Mouse (Mus musculus): ENCODE measurements around the gene Efcab2. TPM values are rescaled to one million over a fixed set of nuclear protein-coding genes. Genes with fewer than 3 reads are reported as not detected.
A peak's percentile ranks its signal among the peaks of the same experiment; 100 is the strongest.

The Efcab2 gene
- polyA plus RNA-seq, 1 experiment from 2014 or later = 10.7 TPM

DNA sequence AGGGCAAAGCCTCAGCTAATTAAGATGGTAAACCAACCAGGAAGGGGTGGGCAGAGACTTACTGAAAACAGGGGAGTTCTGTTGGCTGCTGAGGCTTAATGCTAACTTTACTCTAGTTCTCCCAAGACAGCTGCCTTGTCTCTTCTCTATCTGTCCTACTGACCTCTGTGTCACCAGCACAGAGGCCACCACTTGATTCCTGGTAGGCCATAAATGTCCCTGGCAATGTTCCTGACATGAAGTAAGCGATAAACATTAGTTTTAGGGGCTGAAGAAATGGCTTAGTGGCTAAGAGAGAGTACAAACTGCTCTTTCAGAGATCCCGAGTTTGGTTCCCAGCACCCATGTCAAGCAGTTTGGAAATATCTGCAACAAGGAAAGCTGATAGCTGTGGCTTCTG, 29.0 kb upstream of the Efcab2 start:
- Histone ChIP-seq H3K9ac (replicated peaks) (no peak overlapping the region), H3K27ac (replicated peaks) (no peak overlapping the region), H3K27me3 (replicated peaks) (no peaks in the 10 kb centered on the region), H3K9me3 (replicated peaks) (no peaks in the 10 kb centered on the region), H3K36me3 (no peaks in the 10 kb centered on the region), H3K4me1 (no peaks in the 10 kb centered on the region), H3K4me3 (replicated peaks) (no peak overlapping the region), H3K4me2 (no peak overlapping the region)
- WGBS = 85% methylated on average over 2 of the region's 2 CpGs
- ATAC-seq (ENCODE audit: low FRiP score) = no peak

- Histone ChIP-seq H3K4me3 (replicated peaks) (no peak overlapping the region), H3K27me3 (replicated peaks) (no peaks in the 10 kb centered on the region), H3K36me3 (no peaks in the 10 kb centered on the region), H3K27ac (replicated peaks) (no peak overlapping the region), H3K4me1 (no peaks in the 10 kb centered on the region), H3K9ac (replicated peaks) (no peak overlapping the region), H3K9me3 (replicated peaks) (no peaks in the 10 kb centered on the region), H3K4me2 (no peak overlapping the region)
- ATAC-seq (ENCODE audit: low FRiP score) = no peak
- WGBS = 86% methylated on average over 3 of the region's 3 CpGs
Measured at GRCm38 (mm10) chr1:178378115-178378514, 27.8 kb upstream of the Efcab2 start.

GRCm38 (mm10) chr1:178379224-178379623, 26.7 kb upstream of the Efcab2 start:
- no peak for ATAC-seq (ENCODE audit: low FRiP score)
- no peak overlapping the region for H3K9ac ChIP-seq (replicated peaks)
- H3K4me2 ChIP-seq = no peak overlapping the region
- WGBS = 86% methylated on average over 1 of the region's 1 CpGs
- no peak overlapping the region for H3K27ac ChIP-seq (replicated peaks)
- H3K4me1 ChIP-seq = no peaks in the 10 kb centered on the region
- no peaks in the 10 kb centered on the region for H3K9me3 ChIP-seq (replicated peaks)
- no peak overlapping the region for H3K4me3 ChIP-seq (replicated peaks)
- no peaks in the 10 kb centered on the region for H3K36me3 ChIP-seq
- no peaks in the 10 kb centered on the region for H3K27me3 ChIP-seq (replicated peaks)

- H3K27ac ChIP-seq (replicated peaks) = no peak overlapping the region
- H3K4me1 ChIP-seq = no peaks in the 10 kb centered on the region
- H3K4me3 ChIP-seq (replicated peaks) = no peak overlapping the region
- no peak for ATAC-seq (ENCODE audit: low FRiP score)
- no peaks in the 10 kb centered on the region for H3K9me3 ChIP-seq (replicated peaks)
- no peak overlapping the region for H3K9ac ChIP-seq (replicated peaks)
- H3K27me3 ChIP-seq (replicated peaks) = no peaks in the 10 kb centered on the region
- no peaks in the 10 kb centered on the region for H3K36me3 ChIP-seq
- H3K4me2 ChIP-seq = no peak overlapping the region
Measured at GRCm38 (mm10) chr1:178382165-178382564, 23.7 kb upstream of the Efcab2 start.

DNA sequence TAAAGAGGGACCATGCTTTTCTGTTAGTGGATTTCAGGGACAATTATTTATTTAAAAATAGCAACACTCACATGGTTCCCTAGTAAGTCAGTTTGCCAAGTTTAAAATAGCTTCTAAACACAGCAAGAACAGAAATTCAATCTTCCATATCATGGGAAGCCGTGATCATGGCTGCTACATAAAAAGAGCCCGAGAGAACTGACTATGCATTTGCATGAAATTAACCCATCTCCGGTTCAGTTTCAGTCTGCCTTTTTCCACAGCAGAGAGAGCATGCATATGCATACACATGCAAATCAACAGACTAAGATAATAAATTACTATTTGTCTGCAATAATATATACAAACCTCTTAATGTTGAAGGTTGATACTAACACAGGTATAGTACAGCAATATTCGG, 17.1 kb upstream of the Efcab2 start:
- Histone ChIP-seq H3K4me3 (replicated peaks) (no peak overlapping the region), H3K27me3 (replicated peaks) (no peaks in the 10 kb centered on the region), H3K4me1 (no peaks in the 10 kb centered on the region), H3K9ac (replicated peaks) (no peak overlapping the region), H3K36me3 (no peaks in the 10 kb centered on the region), H3K27ac (replicated peaks) (no peak overlapping the region), H3K4me2 (no peak overlapping the region), H3K9me3 (replicated peaks) (no peaks in the 10 kb centered on the region)
- no peak for ATAC-seq (ENCODE audit: low FRiP score)
- whole genome bisulfite sequencing = 58% methylated on average over 4 of the region's 4 CpGs

- H3K4me2 ChIP-seq = no peak overlapping the region
- H3K9me3 ChIP-seq (replicated peaks) = no peaks in the 10 kb centered on the region
- H3K4me1 ChIP-seq = no peaks in the 10 kb centered on the region
- no peak overlapping the region for H3K9ac ChIP-seq (replicated peaks)
- ATAC-seq (ENCODE audit: low FRiP score) = no peak
- no peak overlapping the region for H3K27ac ChIP-seq (replicated peaks)
- no peaks in the 10 kb centered on the region for H3K27me3 ChIP-seq (replicated peaks)
- H3K36me3 ChIP-seq = no peaks in the 10 kb centered on the region
- WGBS = 54% methylated on average over 2 of the region's 2 CpGs
- no peak overlapping the region for H3K4me3 ChIP-seq (replicated peaks)
Measured at GRCm38 (mm10) chr1:178389401-178389800, 16.5 kb upstream of the Efcab2 start.

GRCm38 (mm10) chr1:178392970-178393369, 12.9 kb upstream of the Efcab2 start:
- Histone ChIP-seq H3K9me3 (replicated peaks) (no peaks in the 10 kb centered on the region), H3K9ac (replicated peaks) (no peak overlapping the region), H3K4me2 (no peak overlapping the region), H3K27ac (replicated peaks) (no peak overlapping the region), H3K4me1 (no peaks in the 10 kb centered on the region), H3K4me3 (replicated peaks) (no peak overlapping the region), H3K36me3 (no peaks in the 10 kb centered on the region), H3K27me3 (replicated peaks) (no peaks in the 10 kb centered on the region)
- no peak for ATAC-seq (ENCODE audit: low FRiP score)
- 80% methylated on average over 5 of the region's 5 CpGs for WGBS

GRCm38 (mm10) chr1:178395091-178395490, 10.8 kb upstream of the Efcab2 start:
- ATAC-seq (ENCODE audit: low FRiP score) = no peak
- 0 out of 2 replicates have a peak, but pooled peaks cover 4% of the 10 kb centered on the region for H3K4me1 ChIP-seq
- H3K4me3 ChIP-seq (replicated peaks) = no peak overlapping the region
- H3K9ac ChIP-seq (replicated peaks) = no peak overlapping the region
- WGBS = 92% methylated on average over 6 of the region's 6 CpGs
- H3K4me2 ChIP-seq = no peak overlapping the region
- H3K9me3 ChIP-seq (replicated peaks) = no peaks in the 10 kb centered on the region
- no peaks in the 10 kb centered on the region for H3K36me3 ChIP-seq
- no peaks in the 10 kb centered on the region for H3K27me3 ChIP-seq (replicated peaks)
- H3K27ac ChIP-seq (replicated peaks) = no peak overlapping the region

DNA sequence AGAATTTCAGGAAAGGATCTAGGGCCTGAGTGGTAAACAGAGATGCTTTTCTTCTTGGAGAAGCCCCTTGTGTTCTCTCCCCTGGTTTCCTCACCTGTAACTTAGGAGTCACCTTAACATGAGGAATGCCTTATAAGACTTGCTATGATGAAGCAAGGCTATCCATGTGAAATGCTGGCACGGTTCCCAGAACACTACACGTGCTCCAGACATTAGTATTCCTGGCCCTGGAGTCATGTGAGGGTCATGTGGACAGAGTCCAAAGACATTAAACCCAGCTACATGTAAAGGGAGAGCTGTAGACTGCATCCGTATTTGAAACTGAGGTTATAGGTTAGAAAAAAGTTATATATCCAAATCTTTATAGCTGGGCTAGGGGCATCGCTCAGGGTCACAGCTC, 9.5 kb upstream of the Efcab2 start:
- 63% methylated on average over 4 of the region's 4 CpGs for WGBS
- no peaks in the 10 kb centered on the region for H3K27me3 ChIP-seq (replicated peaks)
- H3K4me3 ChIP-seq (replicated peaks) = no peak overlapping the region
- H3K27ac ChIP-seq (replicated peaks) = no peak overlapping the region
- no peak for ATAC-seq (ENCODE audit: low FRiP score)
- H3K9me3 ChIP-seq (replicated peaks) = no peaks in the 10 kb centered on the region
- H3K4me1 ChIP-seq = 0 out of 2 replicates have a peak, but pooled peaks cover 4% of the 10 kb centered on the region
- H3K9ac ChIP-seq (replicated peaks) = no peak overlapping the region
- H3K36me3 ChIP-seq = no peaks in the 10 kb centered on the region
- H3K4me2 ChIP-seq = no peak overlapping the region

DNA sequence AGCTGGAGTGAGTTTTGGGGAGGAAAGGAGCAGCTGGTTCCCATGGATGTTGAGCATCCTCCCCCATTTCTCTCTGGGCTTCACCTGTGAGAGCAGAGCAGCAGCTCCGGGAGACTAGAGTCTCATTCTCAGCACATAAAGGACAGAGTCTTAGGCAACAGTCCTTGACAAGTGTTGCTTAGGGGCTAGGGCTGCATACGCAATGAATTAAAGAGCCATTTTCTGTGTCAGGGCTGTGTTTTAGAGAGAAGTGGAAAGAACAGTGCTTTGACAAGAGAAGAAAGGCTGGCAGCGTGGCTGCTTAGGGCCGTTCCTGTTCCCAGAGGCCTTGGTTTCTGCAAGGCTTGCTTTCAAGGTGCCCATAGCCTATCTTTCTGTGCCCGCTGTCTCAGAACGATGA, 6.0 kb upstream of the Efcab2 start:
- Histone ChIP-seq H3K36me3 (no peaks in the 10 kb centered on the region), H3K9ac (replicated peaks) (no peak overlapping the region), H3K27ac (replicated peaks) (no peak overlapping the region), H3K4me3 (replicated peaks) (no peak overlapping the region), H3K27me3 (replicated peaks) (no peaks in the 10 kb centered on the region), H3K4me1 (0 out of 2 replicates have a peak, but pooled peaks cover 4% of the 10 kb centered on the region), H3K4me2 (no peak overlapping the region), H3K9me3 (replicated peaks) (no peaks in the 10 kb centered on the region)
- 65% methylated on average over 6 of the region's 6 CpGs for WGBS
- ATAC-seq (ENCODE audit: low FRiP score) = no peak

DNA sequence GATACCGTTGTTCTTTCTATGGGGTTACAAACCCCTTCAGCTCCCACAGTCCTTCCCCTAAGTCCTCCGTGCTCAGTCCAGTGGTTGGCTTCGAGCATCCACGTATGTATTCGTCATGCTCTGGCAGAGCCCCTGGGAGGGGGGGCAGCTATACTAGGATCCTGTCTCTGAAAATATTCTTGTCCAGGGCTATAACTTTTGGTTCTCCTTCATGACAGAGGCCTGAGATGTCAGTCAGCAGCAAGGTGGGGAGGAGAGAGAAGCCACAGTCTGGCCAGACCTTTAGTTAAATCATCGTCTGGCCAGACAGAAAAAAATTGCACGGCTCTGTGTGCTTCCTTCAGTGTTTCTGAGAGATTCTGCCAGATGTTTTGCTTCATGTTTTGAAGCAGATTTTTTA, 5.2 kb upstream of the Efcab2 start:
- H3K27ac ChIP-seq (replicated peaks) = no peak overlapping the region
- H3K9me3 ChIP-seq (replicated peaks) = no peaks in the 10 kb centered on the region
- H3K4me3 ChIP-seq (replicated peaks) = no peak overlapping the region
- 0 out of 2 replicates have a peak, but pooled peaks cover 4% of the 10 kb centered on the region for H3K4me1 ChIP-seq
- no peak overlapping the region for H3K4me2 ChIP-seq
- 73% methylated on average over 7 of the region's 7 CpGs for WGBS
- no peaks in the 10 kb centered on the region for H3K36me3 ChIP-seq
- no peak overlapping the region for H3K9ac ChIP-seq (replicated peaks)
- no peaks in the 10 kb centered on the region for H3K27me3 ChIP-seq (replicated peaks)
- ATAC-seq (ENCODE audit: low FRiP score) = no peak

- Histone ChIP-seq H3K4me1 (0 out of 2 replicates have a peak, but pooled peaks cover 4% of the 10 kb centered on the region), H3K9me3 (replicated peaks) (no peaks in the 10 kb centered on the region), H3K36me3 (no peaks in the 10 kb centered on the region), H3K4me2 (no peak overlapping the region), H3K27ac (replicated peaks) (no peak overlapping the region), H3K9ac (replicated peaks) (no peak overlapping the region), H3K4me3 (replicated peaks) (no peak overlapping the region), H3K27me3 (replicated peaks) (no peaks in the 10 kb centered on the region)
- no peak for ATAC-seq (ENCODE audit: low FRiP score)
- 93% methylated on average over 6 of the region's 6 CpGs for WGBS
Measured at GRCm38 (mm10) chr1:178401960-178402359, 3.9 kb upstream of the Efcab2 start.

GRCm38 (mm10) chr1:178405445-178405911, 407 bp upstream of the Efcab2 start:
- no peaks in the 10 kb centered on the region for H3K36me3 ChIP-seq
- no peaks in the 10 kb centered on the region for H3K4me1 ChIP-seq
- H3K27ac ChIP-seq (replicated peaks) = peak overlapping the region; percentile 100
- H3K4me3 ChIP-seq (replicated peaks) = peak overlapping the region; percentile 71
- under 1% methylated on average over 23 of the region's 23 CpGs for WGBS
- no peaks in the 10 kb centered on the region for H3K27me3 ChIP-seq (replicated peaks)
- H3K9ac ChIP-seq (replicated peaks) = peak overlapping the region; percentile 86
- peak overlapping the region; percentile 66 for H3K4me2 ChIP-seq
- peak; percentile 88 for ATAC-seq (ENCODE audit: low FRiP score)
- H3K9me3 ChIP-seq (replicated peaks) = no peaks in the 10 kb centered on the region

Data from neural tube, embryonic 15.5 days (tissue).